Mouse (Mus musculus): ENCODE measurements around the gene Olfr736. TPM values are rescaled to one million over a fixed set of nuclear protein-coding genes. Genes with fewer than 3 reads are reported as not detected.

The Olfr736 gene
- not detected in 2 replicates for polyA plus RNA-seq (2016; fragmentation: Nextera tagmentation; extraction: Ambion mirVana)

GRCm38 (mm10) chr14:50380863-50381262, at the start of gene Olfr736:
Gene Olfr736 (plus strand): TSS chr14:50381163.
- H3K36me3 ChIP-seq: no peaks in the 10 kb centered on the region
- no peak within 1 kb of the TSS for H3K9ac ChIP-seq
- no peak within 1 kb of the TSS for H3K4me2 ChIP-seq
- no peak within 1 kb of the TSS for H3K27ac ChIP-seq (ENCODE audit: poor library complexity, severe bottlenecking)
- no peak for ATAC-seq (ENCODE audit: insufficient number of reproducible peaks, low FRiP score)
- peaks cover 1% of the 10 kb centered on the region; the same call in 1 of the 2 replicates for H3K9me3 ChIP-seq (replicated peaks)
- H3K27me3 ChIP-seq (replicated peaks): no peaks in the 10 kb centered on the region
- no peaks in the 10 kb centered on the region for H3K4me1 ChIP-seq (replicated peaks)
- WGBS: 83% methylated on average over 2 of the region's 2 CpGs
- H3K4me3 ChIP-seq: no peak within 1 kb of the TSS

GRCm38 (mm10) chr14:50348796-50349195, 32.2 kb upstream of the Olfr736 start, which contains the start of gene Olfr735:
Gene Olfr735 (minus strand): TSS chr14:50348872.
- no peaks in the 10 kb centered on the region for H3K27me3 ChIP-seq (replicated peaks)
- H3K4me2 ChIP-seq: no peak within 1 kb of the TSS
- no peak within 1 kb of the TSS for H3K9ac ChIP-seq
- WGBS: 74% methylated on average over 2 of the region's 2 CpGs
- no peak within 1 kb of the TSS for H3K4me3 ChIP-seq
- no peak for ATAC-seq (ENCODE audit: insufficient number of reproducible peaks, low FRiP score)
- no peaks in the 10 kb centered on the region for H3K36me3 ChIP-seq
- no peaks in the 10 kb centered on the region for H3K9me3 ChIP-seq (replicated peaks)
- no peak within 1 kb of the TSS for H3K27ac ChIP-seq (ENCODE audit: poor library complexity, severe bottlenecking)
- no peaks in the 10 kb centered on the region for H3K4me1 ChIP-seq (replicated peaks)

GRCm38 (mm10) chr14:50352438-50352837, 28.5 kb upstream of the Olfr736 start:
- ATAC-seq (ENCODE audit: insufficient number of reproducible peaks, low FRiP score): no peak
- Histone ChIP-seq H3K9ac (no peak overlapping the region), H3K4me3 (no peak overlapping the region), H3K4me1 (replicated peaks) (no peaks in the 10 kb centered on the region), H3K4me2 (no peak overlapping the region), H3K27me3 (replicated peaks) (no peaks in the 10 kb centered on the region), H3K27ac (ENCODE audit: poor library complexity, severe bottlenecking) (no peak overlapping the region), H3K36me3 (no peaks in the 10 kb centered on the region), H3K9me3 (replicated peaks) (no peaks in the 10 kb centered on the region)
- 42% methylated on average over 3 of the region's 3 CpGs for WGBS

GRCm38 (mm10) chr14:50356725-50357124, 24.2 kb upstream of the Olfr736 start:
- no peaks in the 10 kb centered on the region for H3K27me3 ChIP-seq (replicated peaks)
- H3K9ac ChIP-seq: no peak overlapping the region
- H3K4me3 ChIP-seq: no peak overlapping the region
- 63% methylated on average over 2 of the region's 2 CpGs for WGBS
- H3K4me1 ChIP-seq (replicated peaks): no peaks in the 10 kb centered on the region
- H3K27ac ChIP-seq (ENCODE audit: poor library complexity, severe bottlenecking): no peak overlapping the region
- H3K36me3 ChIP-seq: no peaks in the 10 kb centered on the region
- no peaks in the 10 kb centered on the region for H3K9me3 ChIP-seq (replicated peaks)
- no peak for ATAC-seq (ENCODE audit: insufficient number of reproducible peaks, low FRiP score)
- H3K4me2 ChIP-seq: no peak overlapping the region

- no peak for ATAC-seq (ENCODE audit: insufficient number of reproducible peaks, low FRiP score)
- no peaks in the 10 kb centered on the region for H3K9me3 ChIP-seq (replicated peaks)
- H3K4me1 ChIP-seq (replicated peaks): no peaks in the 10 kb centered on the region
- no peak within 1 kb of the TSS for H3K27ac ChIP-seq (ENCODE audit: poor library complexity, severe bottlenecking)
- no peaks in the 10 kb centered on the region for H3K36me3 ChIP-seq
- WGBS: 73% methylated on average over 2 of the region's 2 CpGs
- no peak within 1 kb of the TSS for H3K4me3 ChIP-seq
- no peak within 1 kb of the TSS for H3K4me2 ChIP-seq
- H3K27me3 ChIP-seq (replicated peaks): no peaks in the 10 kb centered on the region
- no peak within 1 kb of the TSS for H3K9ac ChIP-seq
Observed at GRCm38 (mm10) chr14:50357593-50357992, 23.4 kb upstream of the Olfr736 start, which contains the start of gene Tlr11. Gene Tlr11 (plus strand): TSS chr14:50357914.

GRCm38 (mm10) chr14:50360480-50360879, 20.5 kb upstream of the Olfr736 start:
- no peak for ATAC-seq (ENCODE audit: insufficient number of reproducible peaks, low FRiP score)
- Histone ChIP-seq H3K27ac (ENCODE audit: poor library complexity, severe bottlenecking) (no peak overlapping the region), H3K4me3 (no peak overlapping the region), H3K36me3 (no peaks in the 10 kb centered on the region), H3K9me3 (replicated peaks) (no peaks in the 10 kb centered on the region), H3K27me3 (replicated peaks) (no peaks in the 10 kb centered on the region), H3K4me1 (replicated peaks) (no peaks in the 10 kb centered on the region), H3K9ac (no peak overlapping the region), H3K4me2 (no peak overlapping the region)
- 77% methylated on average over 3 of the region's 3 CpGs for WGBS

GRCm38 (mm10) chr14:50363561-50363960, 17.4 kb upstream of the Olfr736 start:
- Histone ChIP-seq H3K4me1 (replicated peaks) (no peaks in the 10 kb centered on the region), H3K27ac (ENCODE audit: poor library complexity, severe bottlenecking) (no peak overlapping the region), H3K4me2 (no peak overlapping the region), H3K36me3 (no peaks in the 10 kb centered on the region), H3K9me3 (replicated peaks) (no peaks in the 10 kb centered on the region), H3K4me3 (no peak overlapping the region), H3K27me3 (replicated peaks) (no peaks in the 10 kb centered on the region), H3K9ac (no peak overlapping the region)
- no peak for ATAC-seq (ENCODE audit: insufficient number of reproducible peaks, low FRiP score)
- 71% methylated on average over 2 of the region's 2 CpGs for WGBS

GRCm38 (mm10) chr14:50407268-50407667, 26.3 kb downstream of the Olfr736 start, which contains the start of gene Olfr738:
Gene Olfr738 (plus strand): TSS chr14:50407568.
- H3K4me3 ChIP-seq: no peak within 1 kb of the TSS
- no peaks in the 10 kb centered on the region for H3K4me1 ChIP-seq (replicated peaks)
- no peak within 1 kb of the TSS for H3K27ac ChIP-seq (ENCODE audit: poor library complexity, severe bottlenecking)
- ATAC-seq (ENCODE audit: insufficient number of reproducible peaks, low FRiP score): no peak
- no peaks in the 10 kb centered on the region for H3K9me3 ChIP-seq (replicated peaks)
- H3K9ac ChIP-seq: no peak within 1 kb of the TSS
- no peaks in the 10 kb centered on the region for H3K27me3 ChIP-seq (replicated peaks)
- H3K4me2 ChIP-seq: no peak within 1 kb of the TSS
- WGBS: 67% methylated on average over 1 of the region's 1 CpGs
- H3K36me3 ChIP-seq: no peaks in the 10 kb centered on the region

GRCm38 (mm10) chr14:50418326-50418725, 37.4 kb downstream of the Olfr736 start, which contains the start of gene Olfr739:
Gene Olfr739 (plus strand): TSS chr14:50418626.
- H3K9me3 ChIP-seq (replicated peaks): no peaks in the 10 kb centered on the region
- WGBS: 59% methylated on average over 2 of the region's 2 CpGs
- no peak within 1 kb of the TSS for H3K4me2 ChIP-seq
- ATAC-seq (ENCODE audit: insufficient number of reproducible peaks, low FRiP score): no peak
- H3K27ac ChIP-seq (ENCODE audit: poor library complexity, severe bottlenecking): no peak within 1 kb of the TSS
- H3K36me3 ChIP-seq: no peaks in the 10 kb centered on the region
- H3K4me3 ChIP-seq: no peak within 1 kb of the TSS
- no peaks in the 10 kb centered on the region for H3K4me1 ChIP-seq (replicated peaks)
- no peak within 1 kb of the TSS for H3K9ac ChIP-seq
- no peaks in the 10 kb centered on the region for H3K27me3 ChIP-seq (replicated peaks)

Other genes with a start within 250 kb of the Olfr736 start
- gene Olfr728, start 238.5 kb upstream of the Olfr736 start, polyA plus RNA-seq (2016; fragmentation: Nextera tagmentation; extraction: Ambion mirVana): not detected in 2 replicates
- gene Olfr729, start 228.3 kb upstream of the Olfr736 start, polyA plus RNA-seq (2016; fragmentation: Nextera tagmentation; extraction: Ambion mirVana): not detected in 2 replicates
- not detected in 2 replicates for gene Olfr730, start 193.0 kb upstream of the Olfr736 start, polyA plus RNA-seq (2016; fragmentation: Nextera tagmentation; extraction: Ambion mirVana)
- not detected in 2 replicates for gene Olfr731, start 139.3 kb upstream of the Olfr736 start, polyA plus RNA-seq (2016; fragmentation: Nextera tagmentation; extraction: Ambion mirVana)
- not detected in 2 replicates for gene Olfr732, start 97.0 kb upstream of the Olfr736 start, polyA plus RNA-seq (2016; fragmentation: Nextera tagmentation; extraction: Ambion mirVana)
- not detected in 2 replicates for gene Olfr733, start 79.6 kb upstream of the Olfr736 start, polyA plus RNA-seq (2016; fragmentation: Nextera tagmentation; extraction: Ambion mirVana)
- gene Olfr734, start 54.4 kb upstream of the Olfr736 start, polyA plus RNA-seq (2016; fragmentation: Nextera tagmentation; extraction: Ambion mirVana): not detected in 2 replicates
- gene Olfr735, start 32.3 kb upstream of the Olfr736 start, polyA plus RNA-seq (2016; fragmentation: Nextera tagmentation; extraction: Ambion mirVana): not detected in 2 replicates
- not detected in 2 replicates for gene Tlr11, start 23.2 kb upstream of the Olfr736 start, polyA plus RNA-seq (2016; fragmentation: Nextera tagmentation; extraction: Ambion mirVana)
- gene Olfr738, start 26.4 kb downstream of the Olfr736 start, polyA plus RNA-seq (2016; fragmentation: Nextera tagmentation; extraction: Ambion mirVana): not detected in 2 replicates
- gene Olfr739, start 37.5 kb downstream of the Olfr736 start, polyA plus RNA-seq (2016; fragmentation: Nextera tagmentation; extraction: Ambion mirVana): not detected in 2 replicates
- not detected in 2 replicates for gene Olfr740, start 64.4 kb downstream of the Olfr736 start, polyA plus RNA-seq (2016; fragmentation: Nextera tagmentation; extraction: Ambion mirVana)
- gene Olfr741, start 91.6 kb downstream of the Olfr736 start, polyA plus RNA-seq (2016; fragmentation: Nextera tagmentation; extraction: Ambion mirVana): not detected in 2 replicates
- not detected in 2 replicates for gene Olfr742, start 122.4 kb downstream of the Olfr736 start, polyA plus RNA-seq (2016; fragmentation: Nextera tagmentation; extraction: Ambion mirVana)
- gene Olfr743, start 140.7 kb downstream of the Olfr736 start, polyA plus RNA-seq (2016; fragmentation: Nextera tagmentation; extraction: Ambion mirVana): not detected in 2 replicates
- not detected in 2 replicates for gene Olfr744, start 233.7 kb downstream of the Olfr736 start, polyA plus RNA-seq (2016; fragmentation: Nextera tagmentation; extraction: Ambion mirVana)

All from heart, embryonic 12.5 days (tissue).